ENCODE assay signal across 14 mouse cellular contexts in the genomic region with DNA sequence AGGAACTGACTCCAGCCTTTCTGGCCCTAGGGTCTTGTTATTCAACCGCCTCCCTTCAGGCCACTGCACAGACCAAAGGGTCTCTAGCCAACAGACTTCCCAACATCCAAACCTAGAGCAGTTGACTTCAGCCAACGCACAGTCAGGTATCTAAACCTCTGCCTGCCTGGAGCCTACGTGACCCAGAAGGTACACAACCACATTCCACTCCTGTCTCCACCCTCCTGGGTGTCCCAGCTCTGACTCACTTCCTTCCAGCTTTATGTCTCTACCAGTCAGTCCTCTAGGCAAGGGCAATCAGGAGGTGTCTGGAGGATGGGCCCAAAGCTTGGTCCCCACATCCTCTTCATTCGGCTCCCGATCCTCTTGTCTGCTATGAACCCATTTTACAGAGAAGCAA.
"Had no signal": no experiment of that assay in that cellular context is flagged by ENCODE, and none has a peak within 500 bp of the region (broad histone marks: within the 10 kb centered on the region; RNA-seq: fewer than 3 reads in every experiment).

No protein-coding gene starts in this region.

- DNase-seq: kidney, adult 8-10 months; kidney, postnatal 36 days; layer of hippocampus, adult 9-11 months; layer of hippocampus, postnatal 36 days; lung, postnatal 36 days; thymus, adult 2 months; thymus, postnatal 25 days had no signal

- H3K27me3 ChIP-seq: limb, embryonic 15.5 days; lung, embryonic 15.5 days; midbrain, embryonic 13.5 days; stomach, embryonic 15.5 days had no signal

- H3K4me1 ChIP-seq: limb, embryonic 15.5 days; liver, embryonic 12.5 days; lung, embryonic 15.5 days; midbrain, embryonic 13.5 days; stomach, embryonic 15.5 days had no signal

- H3K27ac ChIP-seq: kidney, postnatal 0 days; limb, embryonic 15.5 days; liver, embryonic 12.5 days; lung, embryonic 15.5 days; midbrain, embryonic 13.5 days; stomach, embryonic 15.5 days had no signal

- H3K9ac ChIP-seq: limb, embryonic 15.5 days; liver, embryonic 12.5 days; lung, embryonic 15.5 days; midbrain, embryonic 13.5 days; stomach, embryonic 15.5 days had no signal

- H3K36me3 ChIP-seq: liver, embryonic 12.5 days had no signal

- H3K9me3 ChIP-seq: limb, embryonic 15.5 days; liver, embryonic 12.5 days; lung, embryonic 15.5 days; midbrain, embryonic 13.5 days; stomach, embryonic 15.5 days had no signal

- ATAC-seq: intestine, postnatal 0 days; liver, embryonic 12.5 days; midbrain, embryonic 13.5 days had no signal

- H3K4me2 ChIP-seq: limb, embryonic 15.5 days; liver, embryonic 12.5 days; lung, embryonic 15.5 days; midbrain, embryonic 13.5 days; stomach, embryonic 15.5 days had no signal

- H3K4me3 ChIP-seq: limb, embryonic 15.5 days; liver, embryonic 12.5 days; lung, embryonic 15.5 days; midbrain, embryonic 13.5 days; stomach, embryonic 15.5 days had no signal
